Mouse (Mus musculus) activated CD4-positive, CD25-positive, alpha-beta regulatory T cell, adult 4 months (primary cell): Measurements from ENCODE around the gene Mvp. TPM values are rescaled to one million over a fixed set of nuclear protein-coding genes. Genes with fewer than 3 reads are reported as not detected.

Experiments
- ATAC-seq: one replicate; pipeline ENCODE4 v1.8.0; 2017
- polyA plus RNA-seq, 2 experiments: library from polyadenylated mRNA; unstranded; fragments of 100-300 nt; shearing (Covaris generic); gene quantifications; one replicate each; pipeline ENCODE4 v1.2.1; 2017

Mvp gene
- polyA plus RNA-seq = 10 to 100 TPM; 12.5 to 18.3 TPM

- ATAC-seq = peak; percentile 61
Measured at GRCm38 (mm10) chr7:127014320-127014719, at the start of gene Mvp. Gene Mvp, minus strand, starts transcription at chr7:127014621.

GRCm38 (mm10) chr7:127055026-127055585 lies 40.7 kb upstream of the Mvp start:
- no peak for ATAC-seq

GRCm38 (mm10) chr7:127041851-127042672 lies 27.6 kb upstream of the Mvp start, which contains the start of gene Kif22:
Gene Kif22, minus strand, starts transcription at chr7:127042471.
- ATAC-seq = peak; percentile 80

GRCm38 (mm10) chr7:127031244-127031643 lies 16.8 kb upstream of the Mvp start:
- peak; percentile 61 for ATAC-seq

- no peak for ATAC-seq
Measured at GRCm38 (mm10) chr7:127030172-127030571, 15.8 kb upstream of the Mvp start.

GRCm38 (mm10) chr7:127027885-127028284 lies 13.5 kb upstream of the Mvp start:
- no peak for ATAC-seq

- ATAC-seq = peak; percentile 64
Measured at GRCm38 (mm10) chr7:127026984-127027726, 12.7 kb upstream of the Mvp start, which contains the start of gene Maz. Gene Maz, minus strand, starts transcription at chr7:127027037.

- ATAC-seq = no peak
Measured at GRCm38 (mm10) chr7:127026616-127026983, 12.2 kb upstream of the Mvp start.

- ATAC-seq = peak; percentile 7
Measured at GRCm38 (mm10) chr7:127026161-127026600, 11.8 kb upstream of the Mvp start.

- ATAC-seq = no peak
Measured at GRCm38 (mm10) chr7:127025556-127026160, 11.2 kb upstream of the Mvp start.

- ATAC-seq = peak; percentile 19
Measured at GRCm38 (mm10) chr7:127024755-127025555, 10.5 kb upstream of the Mvp start.

GRCm38 (mm10) chr7:127023896-127024690 lies 9.7 kb upstream of the Mvp start:
- peak; percentile 13 for ATAC-seq

GRCm38 (mm10) chr7:127023272-127023691 lies 8.9 kb upstream of the Mvp start:
- no peak for ATAC-seq

- no peak for ATAC-seq
Measured at GRCm38 (mm10) chr7:127022528-127023271, 8.3 kb upstream of the Mvp start.

GRCm38 (mm10) chr7:127021563-127022527 lies 7.4 kb upstream of the Mvp start:
- ATAC-seq = no peak

- peak; percentile 24 for ATAC-seq
Measured at GRCm38 (mm10) chr7:127020901-127021562, 6.6 kb upstream of the Mvp start, which contains the start of the genes Gm42742 and Prrt2. Gene Gm42742, minus strand, starts transcription at chr7:127021097. Gene Prrt2, minus strand, starts transcription at chr7:127021211.

- ATAC-seq = no peak
Measured at GRCm38 (mm10) chr7:127020491-127020890, 6.1 kb upstream of the Mvp start.

GRCm38 (mm10) chr7:127020031-127020430 lies 5.6 kb upstream of the Mvp start:
- ATAC-seq = no peak
